Mouse (Mus musculus): ENCODE results near the gene Ccser1.

DNA sequence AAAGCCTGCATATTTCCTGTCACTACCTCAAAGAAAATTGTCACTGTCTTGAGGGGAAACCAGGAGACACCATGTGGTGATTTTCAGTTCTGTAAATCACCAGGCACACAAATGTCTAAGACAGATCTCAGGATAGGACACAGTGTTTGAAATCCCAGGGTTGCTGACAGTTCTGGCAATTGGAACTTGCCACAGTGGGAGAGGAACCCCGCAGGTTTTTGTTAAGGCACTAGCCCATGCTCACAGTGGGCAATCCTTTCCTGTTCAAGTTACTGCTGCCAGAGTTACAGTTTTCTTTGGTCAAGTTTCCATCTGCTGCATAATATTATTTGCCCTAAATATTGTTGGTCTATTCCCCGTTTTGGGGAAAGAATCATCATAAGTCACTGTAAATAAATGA, 1024.9 kb downstream of the Ccser1 start:
- TF ChIP-seq EP300 (optimal IDR thresholded peaks at IDR 0.05) (no peak), CTCF (IDR thresholded peaks at IDR 0.05; ENCODE audit: low read depth) (no peak)

All from stomach, postnatal 0 days (tissue).